Mouse (Mus musculus) MEL (cell line): ENCODE data around the gene Zfp74.

ENCODE experiments used
- CTCF ChIP-seq, 3 experiments: IDR thresholded peaks in 2 of 3; conservative IDR thresholded peaks in 1 of 3; 2 replicates each; pipeline ENCODE4 v1.5.1; 2011 to 2012; ENCODE audit warnings: low read length in 3 of 3, low read depth in 2 of 3, mild to moderate bottlenecking in 2 of 3, improper control_type of control experiment in 1 of 3, inconsistent platforms in 1 of 3, mixed read lengths in 1 of 3, moderate library complexity in 1 of 3; ENCODE audit not compliant: control insufficient read depth in 1 of 3, insufficient read depth in 1 of 3, poor library complexity in 1 of 3, severe bottlenecking in 1 of 3
- MXI1 ChIP-seq: IDR thresholded peaks from 2 replicates; pipeline ENCODE4 v1.6.1; 2011; ENCODE audit warnings: mild to moderate bottlenecking, low read depth, low read length, improper control_type of control experiment

- TF ChIP-seq CTCF (IDR thresholded peaks at IDR 0.05 in 2 of 3, conservative IDR thresholded peaks at IDR 0.05 in 1 of 3; ENCODE audit: control insufficient read depth in 1 of 3, insufficient read depth in 1 of 3, low read depth in 2 of 3, low read length in 3 of 3, poor library complexity in 1 of 3, severe bottlenecking in 1 of 3) (no peak), MXI1 (no peak)
Measured at GRCm38 (mm10) chr7:29980761-29981160, 26.9 kb upstream of the Zfp74 start.
